Mouse (Mus musculus): Measurements from ENCODE around the gene Scamp1. TPM values are rescaled to one million over a fixed set of nuclear protein-coding genes. Genes with fewer than 3 reads are reported as not detected.
A peak's percentile ranks its signal among the peaks of the same experiment; 100 is the strongest.
"Not testable (repeated sequence)": the region's sequence is repeated elsewhere in the genome, so short reads cannot be mapped to it uniquely, and the experiment has no call there.

Scamp1 gene
- polyA plus RNA-seq (2012; rRNA removed), result 19.9 and 29.2 TPM in 2 replicates

DNA sequence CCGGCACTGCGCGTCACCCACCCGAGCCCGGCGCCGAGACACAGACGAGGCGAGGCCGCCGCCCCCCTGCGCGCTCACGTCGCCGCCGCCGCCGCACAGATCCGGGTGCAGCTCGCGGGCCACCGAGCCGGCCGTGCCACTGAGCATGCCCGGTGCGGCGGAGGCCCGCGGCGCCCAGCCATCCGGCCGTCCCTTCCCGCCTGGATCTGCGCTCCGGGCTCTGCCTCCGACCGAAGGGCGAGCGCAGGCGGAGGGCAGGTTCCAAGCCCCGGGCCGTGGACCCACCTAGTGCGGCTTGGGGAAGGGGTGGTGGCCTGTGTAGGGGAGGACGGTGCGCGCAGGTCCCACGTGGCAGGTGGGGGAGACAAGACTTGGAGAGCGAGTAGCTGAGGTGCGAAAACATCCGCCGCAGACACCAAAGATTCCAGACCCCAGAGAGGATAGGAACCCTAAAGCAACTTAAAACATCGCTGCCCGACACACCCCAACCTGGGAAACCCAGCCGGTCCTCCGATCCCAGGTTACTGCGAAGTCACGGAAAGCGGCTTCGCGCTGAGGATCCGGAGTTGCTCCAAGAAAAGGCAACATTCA is at the start of gene Scamp1:
Scamp1 (minus strand) TSS at position 577 of the 591 bp plus-strand sequence.
- under 1% methylated on average over 62 of the region's 62 CpGs for WGBS
- peaks cover 3% of the 10 kb centered on the region; the same call in 1 of the 2 replicates for H3K4me1 ChIP-seq (ENCODE audit: control insufficient read depth, insufficient read depth, low read length)
- H3K4me3 ChIP-seq (replicated peaks; ENCODE audit: extremely low read depth, low read depth, low read length), result peak within 1 kb of the TSS; percentile 82
- DNase-seq, result peak; percentile 89
- TF ChIP-seq POLR2A (IDR thresholded peaks at IDR 0.05; ENCODE audit: borderline replicate concordance, extremely low read depth, low read depth, low read length) (peak; percentile 19; the same call in 1 of the 2 replicates), CTCF (IDR thresholded peaks at IDR 0.05; ENCODE audit: insufficient read depth, low read length) (no peak)

DNA sequence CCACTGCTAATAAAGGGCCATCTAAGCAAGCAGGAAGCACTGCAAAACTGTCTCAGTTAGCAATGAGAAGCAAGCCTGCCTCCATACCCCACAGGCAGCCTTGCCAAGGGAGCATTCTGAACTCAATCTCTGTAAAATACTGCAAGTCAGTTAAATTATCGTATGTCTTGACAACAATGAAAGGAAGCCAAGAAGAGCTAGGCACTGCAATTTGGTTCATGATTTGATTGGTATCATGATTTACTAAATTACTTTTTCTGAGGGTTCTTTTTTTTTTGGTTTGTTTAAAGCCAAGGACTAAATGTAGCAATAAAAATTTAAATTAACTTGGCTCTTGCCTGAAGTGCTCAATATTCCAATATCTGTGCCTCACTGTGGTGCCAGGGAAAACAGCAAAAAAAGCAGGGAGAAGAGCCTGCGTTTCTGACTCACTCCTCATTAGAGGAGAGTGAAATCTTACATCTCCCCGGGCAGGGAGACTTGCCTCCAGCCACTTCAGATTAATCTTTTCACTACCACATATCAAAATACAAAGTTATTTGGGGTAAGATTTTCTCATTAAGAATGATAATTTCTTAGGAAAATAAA is 44.8 kb upstream of the Scamp1 start:
- no peak for DNase-seq
- TF ChIP-seq CTCF (IDR thresholded peaks at IDR 0.05; ENCODE audit: insufficient read depth, low read length) (no peak), POLR2A (IDR thresholded peaks at IDR 0.05; ENCODE audit: borderline replicate concordance, extremely low read depth, low read depth, low read length) (no peak)
- H3K4me1 ChIP-seq (ENCODE audit: control insufficient read depth, insufficient read depth, low read length), result no peaks in the 10 kb centered on the region
- 62% methylated on average over 3 of the region's 3 CpGs for WGBS
- no peak overlapping the region for H3K4me3 ChIP-seq (replicated peaks; ENCODE audit: extremely low read depth, low read depth, low read length)

DNA sequence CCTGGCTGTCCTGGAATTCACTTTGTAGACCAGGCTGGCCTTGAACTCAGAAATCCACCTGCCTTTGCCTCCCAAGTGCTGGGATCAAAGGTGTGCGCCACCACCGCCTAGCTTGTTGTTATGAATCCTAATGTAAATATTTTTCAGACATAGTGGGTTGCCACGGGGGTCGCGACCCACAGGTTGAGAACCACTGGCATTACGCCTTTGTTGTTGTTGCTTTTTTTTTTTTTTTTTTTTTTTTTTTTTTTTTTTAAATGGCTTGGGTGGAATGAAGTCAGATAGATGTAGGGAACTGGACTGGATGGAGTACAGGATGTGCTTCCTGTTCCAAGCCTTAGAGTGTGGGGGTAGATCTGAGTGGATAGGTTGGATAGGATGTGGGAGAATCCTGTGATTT is 43.3 kb upstream of the Scamp1 start:
- WGBS, result 92% methylated on average over 6 of the region's 6 CpGs

DNA sequence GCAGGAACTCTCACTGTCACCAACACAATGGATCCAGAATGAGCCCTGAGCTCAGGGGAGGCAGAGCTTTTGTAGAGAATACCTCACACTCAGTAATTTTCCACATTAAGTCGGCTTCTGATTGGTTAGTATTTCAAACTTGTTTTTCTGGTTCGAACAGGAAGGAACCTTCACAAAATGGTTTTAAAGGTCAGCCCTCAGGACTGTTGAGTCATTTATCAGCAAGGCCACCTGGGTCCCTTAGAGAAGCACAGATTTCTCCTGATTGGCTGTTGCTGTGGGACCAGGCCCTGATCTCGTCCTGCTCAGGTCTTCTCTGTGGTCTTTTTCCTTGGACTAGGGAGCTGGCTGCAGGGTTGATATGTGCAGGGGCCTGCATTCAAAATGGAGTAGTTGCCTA is 42.4 kb upstream of the Scamp1 start:
- no peaks in the 10 kb centered on the region for H3K4me1 ChIP-seq (ENCODE audit: control insufficient read depth, insufficient read depth, low read length)
- no peak overlapping the region for H3K4me3 ChIP-seq (replicated peaks; ENCODE audit: extremely low read depth, low read depth, low read length)
- WGBS, result 39% methylated on average over 3 of the region's 3 CpGs
- TF ChIP-seq POLR2A (IDR thresholded peaks at IDR 0.05; ENCODE audit: borderline replicate concordance, extremely low read depth, low read depth, low read length) (no peak), CTCF (IDR thresholded peaks at IDR 0.05; ENCODE audit: insufficient read depth, low read length) (no peak)
- no peak for DNase-seq

More for the DNA sequence above, 43.3 kb upstream of the Scamp1 start:
- DNase-seq; H3K4me1 ChIP-seq (ENCODE audit: control insufficient read depth, insufficient read depth, low read length); H3K4me3 ChIP-seq (replicated peaks; ENCODE audit: extremely low read depth, low read depth, low read length): not testable (repeated sequence)

DNA sequence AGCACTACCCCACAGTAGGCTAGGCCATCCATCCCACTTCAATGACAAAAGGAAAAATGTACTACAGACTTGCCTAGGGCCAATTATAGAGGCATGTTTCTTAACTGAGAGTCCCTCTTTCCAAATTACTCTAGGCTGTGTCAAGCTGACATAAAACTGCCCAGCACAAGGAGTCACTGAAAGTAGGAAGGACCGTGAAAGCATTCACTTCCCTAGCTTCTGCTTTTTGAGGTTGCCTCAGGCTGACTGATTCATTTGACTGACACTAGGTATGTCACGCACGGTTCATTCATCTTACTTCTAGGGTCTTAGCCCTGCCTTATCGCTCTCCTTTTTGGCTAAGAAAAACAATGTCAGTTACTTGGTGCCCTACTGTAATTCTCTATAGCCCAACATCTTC is 36.8 kb upstream of the Scamp1 start:
- TF ChIP-seq POLR2A (IDR thresholded peaks at IDR 0.05; ENCODE audit: borderline replicate concordance, extremely low read depth, low read depth, low read length), result no peak
- no peak for TF ChIP-seq CTCF (IDR thresholded peaks at IDR 0.05; ENCODE audit: insufficient read depth, low read length)
- no peak for DNase-seq
- Histone ChIP-seq H3K4me3 (replicated peaks; ENCODE audit: extremely low read depth, low read depth, low read length) (no peak overlapping the region), H3K4me1 (ENCODE audit: control insufficient read depth, insufficient read depth, low read length) (no peaks in the 10 kb centered on the region)
- WGBS, result 92% methylated on average over 4 of the region's 4 CpGs

DNA sequence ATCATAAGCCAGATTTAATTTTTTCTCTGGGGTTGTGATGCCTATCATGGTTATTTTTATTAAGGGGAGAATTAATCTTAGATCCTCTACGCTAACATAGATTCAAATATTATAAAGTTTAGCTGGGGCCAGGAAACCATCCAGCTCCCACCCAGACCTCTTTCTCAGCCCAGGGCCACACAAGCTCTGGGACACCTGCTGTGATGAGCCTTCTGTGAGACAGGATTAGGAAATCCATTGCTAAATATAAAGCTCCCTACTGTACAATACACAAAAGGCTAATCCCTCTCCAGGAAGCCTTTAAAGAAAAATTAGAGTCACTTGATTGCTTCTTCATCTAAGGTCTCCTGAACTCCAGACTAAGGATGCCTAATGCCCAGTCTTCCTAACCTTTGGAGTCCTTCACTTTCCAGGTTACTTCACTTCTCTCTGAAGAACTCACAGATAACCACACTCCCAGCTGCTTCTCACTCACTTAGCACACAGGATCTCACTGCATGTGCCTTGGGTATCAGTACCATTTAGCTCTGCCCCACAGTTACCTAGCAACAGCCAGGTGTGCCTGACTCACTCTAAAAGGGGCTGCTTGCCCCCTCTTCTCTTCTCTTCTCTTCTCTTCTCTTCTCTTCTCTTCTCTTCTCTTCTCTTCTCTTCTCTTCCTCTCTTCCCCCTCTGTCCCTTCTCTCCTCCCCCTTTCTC is 35.6 kb upstream of the Scamp1 start:
- no peaks in the 10 kb centered on the region for H3K4me1 ChIP-seq (ENCODE audit: control insufficient read depth, insufficient read depth, low read length)
- no peak for DNase-seq
- WGBS, result 83% methylated on average over 1 of the region's 1 CpGs
- no peak overlapping the region for H3K4me3 ChIP-seq (replicated peaks; ENCODE audit: extremely low read depth, low read depth, low read length)
- TF ChIP-seq POLR2A (IDR thresholded peaks at IDR 0.05; ENCODE audit: borderline replicate concordance, extremely low read depth, low read depth, low read length) (no peak), CTCF (IDR thresholded peaks at IDR 0.05; ENCODE audit: insufficient read depth, low read length) (no peak)

DNA sequence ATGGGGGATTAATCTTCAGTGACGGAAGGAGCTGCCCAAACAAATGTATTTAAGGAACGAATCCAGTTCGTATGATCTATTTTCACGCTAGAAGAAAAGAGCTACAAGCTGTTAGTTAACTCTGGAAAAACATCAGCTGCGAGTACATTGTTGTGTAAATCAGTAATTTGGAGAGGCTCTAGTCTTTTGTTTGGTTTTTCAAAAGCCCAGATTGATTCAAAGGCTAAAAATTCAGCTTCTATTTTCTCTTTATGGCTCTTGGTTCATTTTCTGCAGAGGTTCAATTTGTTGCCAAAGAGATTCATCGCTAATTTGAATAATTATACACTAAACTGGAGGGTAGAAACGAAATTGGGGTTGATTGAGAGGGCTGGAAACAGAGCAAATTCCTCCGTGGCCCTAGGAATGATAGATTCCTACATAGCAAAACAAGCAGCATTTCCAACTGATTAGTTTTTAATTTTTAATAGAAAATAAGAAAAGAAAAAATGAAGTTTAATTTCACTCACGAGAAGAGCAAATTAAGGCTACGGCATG is 31.4 kb upstream of the Scamp1 start:
- DNase-seq, result no peak
- Histone ChIP-seq H3K4me3 (replicated peaks; ENCODE audit: extremely low read depth, low read depth, low read length) (no peak overlapping the region), H3K4me1 (ENCODE audit: control insufficient read depth, insufficient read depth, low read length) (no peaks in the 10 kb centered on the region)
- TF ChIP-seq POLR2A (IDR thresholded peaks at IDR 0.05; ENCODE audit: borderline replicate concordance, extremely low read depth, low read depth, low read length), result no peak
- TF ChIP-seq CTCF (IDR thresholded peaks at IDR 0.05; ENCODE audit: insufficient read depth, low read length), result no peak
- WGBS, result 80% methylated on average over 10 of the region's 10 CpGs

DNA sequence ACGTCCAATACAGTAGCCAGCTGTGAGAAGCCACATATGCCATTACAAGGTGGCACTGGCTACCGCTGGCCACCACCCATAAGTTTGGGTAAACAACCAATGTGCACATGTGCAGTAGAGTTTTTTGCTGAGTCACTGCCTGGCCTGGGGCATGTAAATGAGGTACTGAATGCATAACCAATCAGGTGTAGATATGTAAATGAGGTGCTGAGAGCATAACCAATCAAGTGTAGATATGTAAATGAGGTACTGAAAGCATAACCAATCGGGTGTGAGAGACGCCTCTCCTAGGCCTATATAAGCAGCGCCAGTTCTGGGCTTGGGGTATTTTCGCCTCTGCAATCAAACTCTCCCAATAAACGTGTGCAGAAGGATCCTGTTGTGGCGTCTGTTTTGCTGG is 27.2 kb upstream of the Scamp1 start:
- DNase-seq; H3K4me3 ChIP-seq (replicated peaks; ENCODE audit: extremely low read depth, low read depth, low read length); H3K4me1 ChIP-seq (ENCODE audit: control insufficient read depth, insufficient read depth, low read length): not testable (repeated sequence)
- WGBS, result 93% methylated on average over 8 of the region's 8 CpGs

DNA sequence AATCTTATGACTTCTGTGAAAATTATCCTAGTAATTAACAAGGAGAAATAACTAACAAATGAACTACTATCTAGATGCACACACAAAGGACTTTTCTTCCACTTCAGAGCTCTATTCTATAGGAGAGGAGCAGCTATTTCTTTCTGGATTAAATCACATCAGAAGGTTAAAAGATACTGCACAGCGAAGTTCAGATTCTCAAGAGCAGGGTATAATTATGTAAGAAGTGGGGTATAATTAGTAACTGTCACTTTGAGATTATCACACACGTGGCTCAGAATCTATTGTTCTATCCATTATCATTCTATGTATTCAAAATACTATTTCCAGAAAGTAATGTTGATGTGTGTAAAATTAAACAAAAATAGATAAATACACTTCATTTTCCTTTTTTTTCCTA is 22.6 kb upstream of the Scamp1 start:
- WGBS, result 63% methylated on average over 2 of the region's 2 CpGs
- no peak for DNase-seq
- no peak for TF ChIP-seq CTCF (IDR thresholded peaks at IDR 0.05; ENCODE audit: insufficient read depth, low read length)
- Histone ChIP-seq H3K4me1 (ENCODE audit: control insufficient read depth, insufficient read depth, low read length) (no peaks in the 10 kb centered on the region), H3K4me3 (replicated peaks; ENCODE audit: extremely low read depth, low read depth, low read length) (no peak overlapping the region)

DNA sequence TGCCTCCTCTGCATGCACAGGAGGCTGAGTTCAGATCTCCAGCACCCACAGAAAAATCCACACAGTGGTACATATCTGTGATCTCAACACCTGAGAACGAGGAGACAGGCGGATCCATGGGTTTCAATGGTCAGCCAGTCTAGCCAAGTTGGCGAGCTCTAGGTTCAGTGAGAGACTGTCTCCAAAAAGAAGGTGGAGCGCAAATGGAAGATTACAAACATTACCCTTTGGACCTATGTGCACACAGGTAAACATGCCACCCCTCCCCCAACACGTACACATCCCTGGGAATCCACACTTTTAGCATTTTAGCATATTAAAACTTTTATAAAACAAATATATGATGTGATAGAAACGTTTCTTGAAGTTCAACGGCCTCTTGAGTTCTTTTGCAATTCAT is 21.9 kb upstream of the Scamp1 start:
- TF ChIP-seq POLR2A (IDR thresholded peaks at IDR 0.05; ENCODE audit: borderline replicate concordance, extremely low read depth, low read depth, low read length) (no peak), CTCF (IDR thresholded peaks at IDR 0.05; ENCODE audit: insufficient read depth, low read length) (no peak)
- WGBS, result 85% methylated on average over 7 of the region's 7 CpGs
- DNase-seq, result no peak

More for the DNA sequence above, 21.9 kb upstream of the Scamp1 start:
- H3K4me3 ChIP-seq (replicated peaks; ENCODE audit: extremely low read depth, low read depth, low read length), result no peak overlapping the region
- H3K4me1 ChIP-seq (ENCODE audit: control insufficient read depth, insufficient read depth, low read length), result no peaks in the 10 kb centered on the region

Data from lung, adult 2 months (tissue).